Mouse (Mus musculus) forebrain, embryonic 10.5 days (tissue): Measurements from ENCODE around the gene Zfp459. TPM values are rescaled to one million over a fixed set of nuclear protein-coding genes. Genes with fewer than 3 reads are reported as not detected.
"Not testable (repeated sequence)": the region's sequence is repeated elsewhere in the genome, so short reads cannot be mapped to it uniquely, and the experiment has no call there.

ENCODE experiments used
- DNase-seq: peaks from one replicate; pipeline ENCODE4 v3.0.0-alpha.2; 2017; ENCODE audit warnings: low spot score; ENCODE audit errors: extremely low spot score
- H3K27ac ChIP-seq: fragments of 300-500 bp; sonication (generic); 2 replicates; pipeline ENCODE4 v1.5.1; 2016; ENCODE audit warnings: mild to moderate bottlenecking
- H3K27me3 ChIP-seq: fragments of 300-500 bp; sonication (generic); 2 replicates; pipeline ENCODE4 v1.6.1; 2016; ENCODE audit warnings: mild to moderate bottlenecking; ENCODE audit not compliant: poor library complexity, severe bottlenecking
- H3K36me3 ChIP-seq: fragments of 300-500 bp; sonication (generic); replicated peaks from 2 replicates; pipeline ENCODE4 v1.6.1; 2016; ENCODE audit warnings: mild to moderate bottlenecking, moderate library complexity
- H3K4me1 ChIP-seq: fragments of 300-500 bp; sonication (generic); 2 replicates; pipeline ENCODE4 v1.6.1; 2016
- H3K4me3 ChIP-seq: fragments of 300-500 bp; sonication (generic); 2 replicates; pipeline ENCODE4 v1.5.1; 2016; ENCODE audit warnings: mild to moderate bottlenecking, moderate library complexity
- H3K9me3 ChIP-seq: fragments of 300-500 bp; sonication (generic); 2 replicates; pipeline ENCODE4 v1.6.1; 2016; ENCODE audit warnings: mild to moderate bottlenecking, moderate library complexity
- WGBS: fragments of 180-500 bp; shearing (Covaris S2); methylation state at CpG from one replicate; pipeline ENCODE4 v1.1.7; 2016; 5-methylcytosine and 5-hydroxymethylcytosine counted together
- polyA plus RNA-seq: library from polyadenylated mRNA; unstranded; fragments of >200 nt; fragmentation: Nextera tagmentation; extraction: Ambion mirVana; gene quantifications from 2 replicates; pipeline ENCODE4 v1.2.1, GENCODE M21; 2016

Gene Zfp459
- polyA plus RNA-seq, 1 experiment from 2014 or later, result 0.86 TPM

DNA sequence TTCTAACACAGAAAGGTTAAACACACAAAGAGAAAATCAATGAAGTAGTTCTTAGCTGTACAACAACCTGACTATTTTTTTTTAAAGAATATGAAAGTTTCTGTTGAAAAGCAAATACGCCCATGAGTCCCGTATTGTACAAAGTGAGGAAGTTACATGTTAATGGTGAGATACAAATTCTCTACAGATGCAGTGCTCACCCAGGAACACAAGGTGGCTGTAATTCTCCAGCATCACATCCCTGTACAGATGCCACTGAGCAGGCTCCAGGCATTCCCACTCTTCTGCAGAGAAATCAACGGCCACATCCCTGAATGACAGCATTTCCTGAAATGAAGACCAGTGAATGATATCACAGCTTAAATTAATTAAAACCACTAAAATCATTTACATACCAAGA, 7.6 kb downstream of the Zfp459 start:
- H3K9me3 ChIP-seq, H3K4me3 ChIP-seq, H3K36me3 ChIP-seq, H3K27ac ChIP-seq, H3K27me3 ChIP-seq, H3K4me1 ChIP-seq, DNase-seq: not testable (repeated sequence)
- WGBS, result 82% methylated on average over 3 of the region's 3 CpGs

DNA sequence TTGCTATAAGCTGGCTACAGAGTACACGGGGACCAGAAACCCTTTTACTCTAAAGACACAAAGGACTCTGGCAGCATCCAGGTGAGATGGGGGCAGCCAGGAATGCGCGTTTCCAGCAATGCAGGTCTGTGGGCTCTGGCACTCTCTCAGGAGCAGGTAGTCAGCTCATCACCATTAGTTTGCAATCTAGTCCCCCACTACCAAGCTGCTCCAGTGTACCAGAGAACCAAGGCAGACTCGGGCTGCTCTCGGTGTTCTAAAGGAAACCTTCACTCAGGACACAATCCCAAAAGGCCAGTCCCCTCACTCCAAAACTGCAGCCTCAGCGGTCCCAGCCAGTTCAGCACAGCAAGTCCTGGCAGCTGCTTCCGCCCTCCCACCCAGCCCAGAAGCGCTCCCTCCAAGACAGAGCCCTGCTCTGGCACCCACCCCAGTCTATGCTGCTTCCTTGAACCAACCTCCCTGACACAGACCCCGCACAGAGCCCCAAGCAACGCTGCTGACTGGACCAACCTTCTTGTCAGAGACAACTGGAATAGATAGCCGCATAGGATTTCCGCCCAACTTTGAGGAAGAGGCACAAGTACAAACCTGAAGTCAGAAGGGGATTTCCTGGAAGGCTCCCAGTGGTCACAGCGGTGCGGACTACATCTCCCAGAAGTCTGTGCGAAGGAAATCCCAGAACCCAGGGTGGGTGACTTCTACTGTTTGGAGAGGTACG, 21.9 kb downstream of the Zfp459 start, which contains the start of gene Zfp429:
Gene Zfp429, minus strand, starts transcription at position 637 of the 721 bp plus-strand sequence.
- H3K27ac ChIP-seq, result peak within 1 kb of the TSS; percentile 78
- WGBS, result 5% methylated on average over 14 of the region's 16 CpGs
- H3K4me1 ChIP-seq, result not testable (repeated sequence)

DNA sequence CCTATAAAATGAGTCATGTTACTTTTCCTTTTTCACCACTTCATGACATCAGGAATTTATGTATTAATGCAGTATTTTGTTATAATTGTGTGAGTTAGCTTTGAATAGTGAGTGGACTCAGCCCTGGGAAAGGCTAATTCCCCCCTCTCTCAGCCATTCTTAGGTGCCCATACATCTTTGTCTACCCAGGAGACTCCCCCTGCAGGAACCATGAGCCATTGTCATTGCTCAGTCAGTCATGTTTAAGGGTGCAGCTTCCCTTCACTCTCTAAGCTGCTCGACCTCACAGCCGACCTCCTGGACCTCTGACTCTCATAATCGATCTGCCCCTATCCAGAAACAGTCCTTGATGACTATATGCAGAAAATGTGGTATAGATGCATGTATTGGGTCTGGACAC, 45.0 kb downstream of the Zfp459 start:
- not testable (repeated sequence) for DNase-seq, H3K4me1 ChIP-seq, H3K9me3 ChIP-seq, H3K27me3 ChIP-seq, H3K36me3 ChIP-seq, H3K4me3 ChIP-seq, H3K27ac ChIP-seq
- 67% methylated on average over 3 of the region's 3 CpGs for WGBS

More for the DNA sequence above, 21.9 kb downstream of the Zfp459 start, which contains the start of gene Zfp429:
- not testable (repeated sequence) for H3K9me3 ChIP-seq, H3K27me3 ChIP-seq, H3K36me3 ChIP-seq
- peak; percentile 62 for DNase-seq
- peak within 1 kb of the TSS; percentile 67 for H3K4me3 ChIP-seq

DNA sequence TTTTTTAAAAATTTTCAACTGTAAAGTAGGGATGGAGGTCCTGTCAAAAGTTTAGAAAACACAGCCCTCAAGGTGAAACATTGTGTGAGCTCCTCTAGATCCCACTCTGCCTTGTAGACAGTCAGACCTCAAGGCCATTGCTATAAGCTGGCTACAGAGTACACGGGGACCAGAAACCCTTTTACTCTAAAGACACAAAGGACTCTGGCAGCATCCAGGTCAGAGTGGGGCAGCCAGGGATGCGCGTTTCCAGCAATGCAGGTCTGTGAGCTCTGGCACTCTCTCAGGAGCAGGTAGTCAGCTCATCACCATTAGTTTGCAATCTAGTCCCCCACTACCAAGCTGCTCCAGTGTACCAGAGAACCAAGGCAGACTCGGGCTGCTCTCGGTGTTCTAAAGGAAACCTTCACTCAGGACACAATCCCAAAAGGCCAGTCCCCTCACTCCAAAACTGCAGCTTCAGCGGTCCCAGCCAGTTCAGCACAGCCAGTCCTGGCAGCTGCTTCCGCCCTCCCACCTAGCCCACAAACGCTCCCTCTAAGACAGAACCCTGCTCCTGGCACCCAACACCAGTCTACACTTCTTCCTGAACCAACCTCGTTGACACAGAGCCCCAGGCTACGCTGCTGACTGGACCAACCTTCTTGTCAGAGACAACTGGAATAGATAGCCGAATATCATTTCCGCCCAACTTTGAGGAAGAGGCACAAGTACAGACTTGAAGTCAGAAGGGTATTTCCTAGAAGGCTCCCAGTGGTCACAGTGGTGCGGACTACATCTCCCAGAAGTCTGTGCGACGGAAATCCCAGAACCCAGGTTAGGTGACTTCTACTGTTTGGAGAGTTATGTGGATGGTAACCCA, 45.9 kb downstream of the Zfp459 start, which contains the start of the genes Gm28041 and Zfp456:
Gene Gm28041, minus strand, starts transcription at position 684 of the 862 bp plus-strand sequence.
Gene Zfp456, minus strand, starts transcription at position 761 of the 862 bp plus-strand sequence.
- 23% methylated on average over 15 of the region's 15 CpGs for WGBS
- not testable (repeated sequence) for H3K9me3 ChIP-seq

DNA sequence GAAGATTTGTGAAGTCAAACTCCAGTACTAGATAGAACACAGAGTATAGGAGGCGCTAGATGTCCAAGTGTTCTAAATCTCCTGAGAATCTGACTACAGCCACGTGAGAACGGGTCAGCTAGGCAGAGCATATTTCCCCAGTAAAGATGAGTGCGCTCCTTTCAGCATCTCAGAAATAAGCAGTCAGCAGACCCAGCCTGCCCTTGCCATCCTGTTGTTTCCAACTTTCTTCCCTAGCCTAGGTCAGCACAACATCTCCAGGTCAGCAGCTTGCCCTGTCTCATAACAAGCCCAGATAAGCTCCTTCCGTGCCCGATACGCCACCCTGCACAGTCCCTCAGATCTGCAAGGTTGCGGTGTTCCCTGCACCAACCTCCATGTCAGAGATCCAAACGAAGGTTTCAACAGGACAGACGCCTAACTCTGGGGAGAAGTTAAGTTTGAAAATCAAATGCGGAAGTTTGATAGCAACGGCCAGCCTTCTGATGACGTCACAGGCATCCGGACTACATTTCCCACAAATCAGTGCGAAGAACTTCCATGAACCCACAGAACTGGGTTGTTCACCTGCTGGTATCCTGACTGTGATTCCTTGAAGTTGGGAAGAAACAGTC, 61.0 kb downstream of the Zfp459 start, which contains the start of the genes Gm28044 and Zfp953:
Gene Gm28044, minus strand, starts transcription at position 406 of the 614 bp plus-strand sequence.
Gene Zfp953, minus strand, starts transcription at position 475 of the 614 bp plus-strand sequence.
- Histone ChIP-seq H3K4me1 (peaks cover 12% of the 10 kb centered on the region), H3K27ac (peak within 1 kb of the TSS; percentile 85), H3K36me3 (no peaks in the 10 kb centered on the region), H3K9me3 (no peaks in the 10 kb centered on the region), H3K27me3 (no peaks in the 10 kb centered on the region), H3K4me3 (peak within 1 kb of the TSS; percentile 79)
- under 1% methylated on average over 15 of the region's 15 CpGs for WGBS
- DNase-seq, result peak; percentile 78

More for the DNA sequence above, 45.9 kb downstream of the Zfp459 start, which contains the start of the genes Gm28041 and Zfp456:
- peak within 1 kb of the TSS; percentile 54; the same call in 1 of the 2 replicates for H3K27ac ChIP-seq
- not testable (repeated sequence) for H3K36me3 ChIP-seq, H3K27me3 ChIP-seq, H3K4me1 ChIP-seq
- DNase-seq, result peak; percentile 49
- H3K4me3 ChIP-seq, result peak within 1 kb of the TSS; percentile 51

Other genes starting within 250 kb of the Zfp459 start
- gene Rsl1, start 248.2 kb downstream of the Zfp459 start, polyA plus RNA-seq, result 5.7 and 7.0 TPM in 2 replicates
- gene Zfp455, start 226.9 kb downstream of the Zfp459 start, polyA plus RNA-seq, result 0.98 and 1.4 TPM in 2 replicates
- gene Zfp458, start 143.0 kb downstream of the Zfp459 start, polyA plus RNA-seq, result 1.1 and 1.8 TPM in 2 replicates
- 0.18 and 0.50 TPM in 2 replicates for gene Zfp457, start 114.9 kb downstream of the Zfp459 start, polyA plus RNA-seq
- gene Zfp595, start 88.8 kb downstream of the Zfp459 start, polyA plus RNA-seq, result 1.9 and 2.2 TPM in 2 replicates
- 0.37 TPM in 1 of 2 replicates, not detected in the other for gene Gm28044, start 60.9 kb downstream of the Zfp459 start, polyA plus RNA-seq
- 0.87 and 1.1 TPM in 2 replicates for gene Zfp953, start 60.8 kb downstream of the Zfp459 start, polyA plus RNA-seq
- gene Gm28041, start 45.7 kb downstream of the Zfp459 start, polyA plus RNA-seq, result 0.50 TPM in 1 of 2 replicates, not detected in the other
- gene Zfp456, start 45.6 kb downstream of the Zfp459 start, polyA plus RNA-seq, result 0.62 and 0.86 TPM in 2 replicates
- 3.4 and 4.5 TPM in 2 replicates for gene Zfp429, start 21.6 kb downstream of the Zfp459 start, polyA plus RNA-seq
- 6.3 and 7.5 TPM in 2 replicates for gene Zfp874a, start 30.2 kb upstream of the Zfp459 start, polyA plus RNA-seq
- 1.4 TPM in 2 replicates for gene Zfp874b, start 62.8 kb upstream of the Zfp459 start, polyA plus RNA-seq
- 14.6 and 14.8 TPM in 2 replicates for gene Zfp58, start 79.1 kb upstream of the Zfp459 start, polyA plus RNA-seq
- gene Gm26965, start 104.7 kb upstream of the Zfp459 start, polyA plus RNA-seq, result not detected in 2 replicates
- gene Zfp87, start 104.8 kb upstream of the Zfp459 start, polyA plus RNA-seq, result 21.8 and 22.4 TPM in 2 replicates
- gene Zfp748, start 132.4 kb upstream of the Zfp459 start, polyA plus RNA-seq, result 15.4 and 17.3 TPM in 2 replicates
- 3.4 TPM in 2 replicates for gene Zfp729b, start 188.3 kb upstream of the Zfp459 start, polyA plus RNA-seq
- gene Gm49345, start 216.4 kb upstream of the Zfp459 start, polyA plus RNA-seq, result not detected in 2 replicates
- gene Zfp729a, start 216.4 kb upstream of the Zfp459 start, polyA plus RNA-seq, result 2.8 and 3.0 TPM in 2 replicates